Mouse (Mus musculus): ENCODE measurements at regions not wholly inside any gene's neighbourhood (a gene's known extent, or its start where the extent isn't known, plus 50 kb on each side); places are given as distances from the start of the nearest gene placed in this dataset.

DNA sequence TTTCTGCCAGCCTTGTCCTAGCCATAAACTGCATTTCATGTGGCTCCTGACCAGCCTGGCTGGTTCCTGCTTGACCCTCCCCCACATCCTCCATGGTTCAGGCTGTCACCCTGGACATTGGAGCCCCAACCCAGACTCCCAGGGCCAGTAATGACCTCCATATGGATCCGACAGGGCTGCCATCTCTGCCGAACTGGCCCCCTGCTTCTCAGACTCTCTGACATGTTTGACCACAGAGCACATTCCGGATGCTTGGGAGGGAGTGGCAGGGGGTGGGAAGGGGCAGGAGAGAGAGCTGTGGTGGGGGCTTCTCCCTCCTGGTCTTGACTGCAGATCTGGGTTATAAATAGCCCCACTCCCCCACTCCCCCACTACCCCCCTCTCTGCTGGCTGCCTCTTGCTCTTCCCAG, 59.0 kb upstream of the Actrt2 start:
- no peak for DNase-seq

DNA sequence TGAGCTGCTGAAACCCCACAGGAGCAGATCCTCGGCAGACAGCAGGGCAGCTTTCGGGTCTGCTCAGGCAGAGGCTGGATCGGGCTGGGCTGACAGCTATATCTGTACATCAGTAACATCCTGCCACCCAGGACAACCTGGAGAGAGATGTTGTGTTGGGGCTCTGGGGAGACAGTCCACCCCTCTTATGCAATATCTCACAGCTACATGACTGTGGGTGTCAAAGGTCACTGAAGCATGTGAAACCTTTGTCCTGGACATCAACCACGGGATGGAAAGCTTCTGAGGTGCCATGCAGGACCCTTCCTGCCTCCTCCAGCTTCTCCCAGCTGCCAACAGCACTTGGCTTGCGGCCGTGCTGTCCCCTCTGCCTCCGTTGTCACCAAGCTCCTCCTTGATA, 60.3 kb upstream of the Actrt2 start:
- no peak for DNase-seq

DNA sequence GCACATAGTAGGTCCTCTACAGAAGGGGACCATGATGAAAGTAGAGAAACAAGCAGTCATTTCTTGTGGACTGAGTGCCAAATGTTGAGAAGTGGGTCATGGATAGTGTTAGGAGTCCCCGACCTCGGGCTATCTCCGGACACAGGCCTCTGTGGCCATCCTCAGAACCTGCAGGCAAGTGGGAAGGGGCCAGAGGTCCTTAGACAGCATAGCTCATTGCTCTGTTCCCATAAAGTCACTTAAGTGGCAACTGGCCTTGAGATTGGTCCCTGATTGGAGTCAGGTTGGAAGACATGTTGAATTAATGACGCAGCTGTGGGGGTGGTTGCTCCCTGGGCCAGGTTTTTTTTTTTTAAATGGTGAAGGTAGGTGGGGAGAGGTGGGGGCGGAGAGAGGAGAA, 63.0 kb upstream of the Actrt2 start:
- DNase-seq = no peak

DNA sequence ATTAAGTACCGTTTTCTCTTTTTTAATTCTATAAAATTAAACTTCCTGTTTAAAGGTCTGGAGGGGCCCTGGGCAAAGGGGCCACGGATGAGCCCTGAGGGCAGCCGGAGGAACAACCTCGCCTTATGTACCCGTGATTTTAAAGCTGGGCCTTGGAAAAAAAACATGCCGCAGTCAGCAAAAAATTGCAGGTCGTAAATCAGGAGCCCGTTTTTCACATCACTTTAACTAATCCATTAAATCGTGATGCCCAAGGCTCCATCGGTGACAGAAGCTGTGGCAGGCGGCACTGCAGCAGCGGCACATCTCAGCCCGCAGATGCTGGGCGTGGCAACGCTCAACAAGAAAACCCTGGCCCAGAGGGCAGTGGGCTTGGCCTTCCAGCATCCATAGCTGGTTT, 63.7 kb upstream of the Actrt2 start:
- no peak for DNase-seq

DNA sequence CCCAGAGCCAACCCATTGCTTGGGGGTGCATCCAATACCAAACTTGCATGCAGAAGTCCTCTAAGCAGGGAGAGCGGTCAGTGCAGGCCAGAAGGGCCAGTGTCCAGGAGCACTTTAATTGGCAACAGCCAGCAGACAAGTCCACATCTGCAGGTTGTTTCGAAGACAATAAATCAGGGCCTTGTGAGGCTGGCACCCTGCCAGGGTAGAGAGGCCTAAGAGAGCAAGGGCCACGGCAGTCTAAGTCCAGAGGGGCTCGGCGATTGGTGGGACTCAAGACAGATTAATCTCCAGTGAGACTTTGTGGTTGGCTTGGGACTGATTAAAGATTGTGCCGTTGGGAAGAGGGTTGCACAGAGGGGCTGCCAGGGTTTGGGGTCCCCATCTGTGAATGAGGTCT, 68.4 kb upstream of the Actrt2 start:
- DNase-seq = peak in 1 of 2 experiments; percentile 27

DNA sequence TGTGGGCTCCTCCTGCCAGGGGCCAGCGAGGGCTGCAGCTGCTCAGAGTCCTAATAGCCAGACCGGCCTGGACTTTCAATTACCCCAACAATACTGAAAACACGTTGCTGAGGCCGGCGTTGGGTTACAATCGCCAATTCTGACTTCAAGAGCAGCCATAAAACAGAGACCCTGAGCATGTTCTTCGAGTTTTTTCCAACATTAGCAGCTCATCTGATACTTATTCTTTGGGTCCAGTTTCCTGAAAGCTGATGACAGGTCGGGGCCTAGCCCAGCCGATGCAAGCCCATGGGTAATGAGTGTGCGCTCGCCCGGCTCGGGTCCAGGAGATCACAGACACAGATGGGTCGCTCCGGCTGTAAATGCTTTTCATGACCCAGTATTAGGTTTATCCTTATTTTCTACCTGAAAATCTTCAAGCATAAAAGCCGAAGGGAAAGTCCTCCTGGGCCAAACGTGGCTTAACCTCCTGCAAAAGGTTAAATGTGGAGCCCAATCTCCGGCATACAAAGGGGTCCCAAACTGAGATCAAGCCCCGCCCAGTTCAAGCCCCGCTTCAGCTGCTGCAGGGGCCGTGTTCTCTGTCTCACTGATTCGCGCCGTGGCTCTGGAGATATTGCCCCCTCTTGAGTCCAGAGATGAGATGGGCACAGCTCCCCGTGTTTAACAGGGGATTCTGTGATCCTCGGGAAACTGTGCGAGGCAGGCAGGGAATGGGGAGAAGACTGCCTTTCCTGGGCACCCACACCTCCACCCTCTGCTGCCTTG, 73.6 kb upstream of the Actrt2 start:
- no peak for DNase-seq

DNA sequence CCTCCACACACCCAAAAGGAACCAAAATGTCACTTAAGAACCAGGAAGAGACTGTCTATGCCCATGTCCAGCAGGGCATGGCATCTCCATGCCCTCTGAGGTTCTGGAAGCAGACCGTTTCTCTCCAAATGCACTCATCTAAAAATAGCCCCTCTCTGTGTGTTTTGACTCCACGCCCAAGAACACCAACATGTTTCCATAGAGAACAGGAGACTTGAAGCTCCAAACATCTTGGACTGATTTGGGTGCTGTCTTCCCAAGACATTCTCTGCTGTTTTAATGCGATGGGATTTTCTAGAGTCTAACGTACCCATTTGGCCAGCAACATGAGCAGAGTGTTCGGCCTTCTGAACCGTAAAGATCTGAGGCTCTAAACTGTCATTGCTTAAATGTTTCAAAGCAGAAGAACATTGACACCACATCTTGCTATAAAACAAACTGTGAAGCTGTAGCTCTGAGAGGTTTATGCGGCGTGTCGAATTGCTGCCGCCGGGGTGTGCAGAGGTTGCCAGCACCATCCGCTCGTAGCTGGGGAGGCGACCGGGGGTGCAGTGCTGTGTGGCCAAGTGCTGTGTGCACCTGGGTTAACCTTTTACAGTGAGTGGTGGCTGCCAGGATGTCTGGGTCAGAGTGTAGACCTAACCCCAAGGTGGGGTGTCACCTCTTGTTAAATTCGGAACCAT, 78.8 kb upstream of the Actrt2 start:
- DNase-seq = peak; percentile 69 to 70

DNA sequence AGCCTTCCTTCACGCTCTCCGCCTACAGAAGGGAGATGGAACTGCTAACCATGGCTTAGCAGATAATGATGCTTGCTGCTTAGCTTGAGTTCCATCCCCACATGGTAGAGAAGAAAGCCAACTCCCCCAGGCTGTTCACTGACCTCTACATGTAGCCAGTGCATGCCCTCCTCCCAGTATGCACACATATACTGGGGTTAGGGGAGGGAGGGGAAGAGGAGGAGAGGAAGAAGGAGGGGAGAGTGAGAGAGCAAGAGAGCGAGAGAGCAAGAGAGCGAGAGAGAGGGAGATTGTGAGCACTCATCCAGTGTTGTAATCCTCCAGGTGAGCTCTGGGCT, 79.3 kb upstream of the Actrt2 start:
- DNase-seq = no peak

DNA sequence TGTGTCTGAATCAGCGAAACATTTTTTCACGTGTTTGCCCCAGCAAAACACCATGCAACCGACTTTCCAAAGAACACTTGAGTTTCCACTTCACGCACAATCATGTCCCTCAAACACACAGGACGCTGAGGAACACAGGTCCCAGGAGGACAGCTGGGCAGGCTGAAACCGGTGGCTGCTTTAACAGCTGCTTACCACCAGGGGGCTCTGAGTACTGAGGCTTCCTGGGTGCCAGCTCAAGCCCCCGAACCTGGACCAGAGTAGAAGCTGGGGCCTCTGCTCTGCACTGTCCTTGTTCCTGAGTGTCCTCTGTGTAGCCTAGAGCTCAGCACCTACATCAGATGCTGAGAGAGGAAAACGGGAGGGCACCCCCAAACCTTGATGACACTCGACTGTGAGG, 81.5 kb upstream of the Actrt2 start:
- DNase-seq = peak in 1 of 2 experiments; percentile 64

DNA sequence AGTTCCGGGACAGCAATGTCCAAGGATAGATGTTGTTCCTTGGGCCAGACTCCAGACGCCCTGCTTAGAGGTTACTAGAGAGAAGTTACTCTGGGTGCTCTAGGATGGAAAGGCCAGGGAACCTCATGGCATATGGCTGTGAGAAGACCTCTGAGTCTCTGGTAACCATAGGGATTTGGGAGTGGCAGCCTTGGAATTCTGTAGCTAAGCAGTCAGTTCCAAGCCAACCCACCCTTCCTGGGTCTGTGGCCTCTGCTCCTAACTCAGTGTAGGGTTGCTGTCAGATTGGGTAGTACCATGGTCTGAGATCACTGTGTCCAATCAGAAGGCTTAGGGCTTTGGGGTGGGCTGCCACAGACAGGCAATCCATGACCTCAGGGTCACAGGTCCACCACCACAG, 82.3 kb upstream of the Actrt2 start:
- no peak for DNase-seq

DNA sequence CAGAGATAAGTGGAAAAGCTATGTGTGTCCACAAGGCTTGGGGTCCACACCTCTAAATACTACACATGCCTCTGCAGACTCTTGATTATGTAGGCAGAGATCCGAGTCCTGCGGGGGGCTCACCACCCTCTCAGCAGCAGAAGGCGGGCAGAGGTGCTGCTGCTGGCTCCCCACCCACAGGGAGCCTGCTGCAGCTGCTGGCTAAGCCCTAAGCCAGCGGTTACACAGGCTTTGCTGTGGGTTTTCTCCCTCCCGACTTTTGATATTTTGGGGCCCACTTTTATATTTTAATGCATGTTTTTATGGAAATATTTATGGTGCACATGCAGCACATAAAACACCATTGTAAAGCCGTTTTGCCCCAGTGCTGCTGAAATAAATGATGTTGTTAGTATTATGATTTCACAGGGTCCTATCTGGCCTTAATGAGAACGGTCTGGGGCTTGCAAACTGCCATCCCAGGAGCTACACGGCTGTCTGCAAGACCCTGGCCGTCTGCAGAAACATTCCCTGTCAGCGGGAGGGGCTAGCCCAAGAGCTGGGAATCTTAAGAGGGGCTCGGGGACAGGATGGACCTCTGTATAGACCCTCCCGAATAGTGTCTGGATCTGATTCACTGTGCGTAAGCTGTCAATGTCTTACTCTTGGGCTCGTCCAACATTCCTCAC, 82.9 kb upstream of the Actrt2 start:
- DNase-seq = no peak

DNA sequence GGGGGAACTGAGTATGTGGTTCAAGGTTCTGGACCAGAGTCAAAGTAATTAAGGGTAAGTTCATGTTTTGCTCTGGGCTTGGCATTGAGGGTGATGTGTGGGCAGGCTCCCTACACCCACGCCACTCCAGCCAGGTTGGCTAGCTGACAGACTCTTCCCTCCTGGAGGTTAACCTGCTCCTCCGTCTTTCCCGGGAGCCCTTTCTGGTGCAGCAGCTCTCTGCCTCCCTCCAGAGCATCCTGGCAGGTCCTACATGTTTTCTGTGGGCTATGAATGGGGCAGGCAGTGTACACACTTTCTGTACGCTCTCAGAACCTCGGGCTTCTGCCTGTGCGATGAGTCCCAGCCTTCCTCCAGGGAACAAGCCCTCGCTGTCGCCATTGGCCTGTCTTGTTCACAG, 82.8 kb upstream of the Ttc34 start:
- peak; percentile 13 to 29 for DNase-seq

DNA sequence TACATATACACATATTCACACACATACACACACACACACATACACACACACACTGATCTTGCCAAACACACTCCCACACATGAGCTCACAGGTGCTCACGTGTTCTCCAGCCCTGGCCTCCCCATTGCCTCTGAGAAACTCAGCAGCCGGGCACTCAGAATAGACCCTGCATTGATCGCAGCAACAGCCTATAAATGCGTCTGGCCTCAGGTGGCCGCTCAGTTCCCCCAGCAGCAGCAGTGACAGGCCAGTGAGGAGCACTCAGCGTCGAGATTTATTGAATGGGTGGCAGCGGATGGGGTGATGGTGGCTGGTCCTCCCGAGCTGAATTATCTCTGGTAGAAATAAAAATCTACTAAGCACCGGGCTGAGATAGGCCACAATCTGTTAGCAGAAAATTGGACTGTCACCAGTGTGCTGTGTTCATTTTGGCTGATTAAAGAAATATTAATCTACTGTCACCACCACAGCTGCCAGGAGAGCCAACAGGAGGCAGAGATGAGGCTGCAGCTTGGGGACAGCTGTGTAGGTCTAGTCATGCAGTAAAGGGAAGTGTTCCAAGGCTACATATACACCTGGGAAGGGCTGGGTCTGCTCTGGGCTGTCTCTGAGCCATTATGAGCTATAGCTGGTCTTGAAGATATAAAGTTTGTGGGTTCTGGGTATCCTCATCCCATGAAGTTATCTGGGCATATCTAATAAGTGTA, 80.4 kb upstream of the Ttc34 start:
- DNase-seq = no peak

DNA sequence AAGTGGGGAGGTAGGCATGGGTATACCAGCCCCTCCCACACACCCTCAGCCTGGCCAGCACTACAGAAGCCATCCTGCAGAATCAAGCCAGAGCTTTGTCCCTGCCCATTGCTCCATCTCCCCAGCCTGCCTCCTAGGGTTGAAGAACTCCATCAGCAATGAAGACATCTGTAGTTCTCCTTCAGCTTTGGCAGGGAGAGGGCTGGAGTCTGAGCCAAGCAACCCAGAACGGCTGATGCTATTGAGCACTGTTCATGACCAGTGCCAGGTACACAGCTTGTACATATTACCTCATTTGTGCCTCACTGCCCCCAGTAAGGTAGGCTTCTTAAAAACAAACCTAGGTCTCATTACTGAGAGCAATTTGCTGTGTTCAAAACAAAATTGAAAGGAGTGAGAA, 77.4 kb upstream of the Ttc34 start:
- no peak for DNase-seq

DNA sequence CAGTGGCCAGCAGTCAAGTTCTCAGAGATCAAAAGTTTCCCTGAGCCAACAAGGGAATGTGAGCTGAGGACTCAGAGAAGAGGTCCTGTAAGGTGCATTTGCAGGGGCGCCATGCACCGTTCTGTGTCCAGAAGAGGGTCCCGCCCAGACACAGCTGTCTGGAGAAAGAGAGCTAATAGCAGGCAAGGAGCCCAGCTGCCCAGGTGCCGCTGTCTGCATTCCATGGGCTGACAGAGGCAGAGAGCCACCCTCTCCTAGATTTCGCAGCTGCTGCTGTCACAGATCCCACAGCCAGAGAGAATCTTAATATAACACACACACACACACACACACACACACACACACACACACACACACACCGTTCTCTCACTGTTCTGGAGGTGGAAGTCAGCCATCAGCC, 73.0 kb upstream of the Ttc34 start:
- DNase-seq = no peak

DNA sequence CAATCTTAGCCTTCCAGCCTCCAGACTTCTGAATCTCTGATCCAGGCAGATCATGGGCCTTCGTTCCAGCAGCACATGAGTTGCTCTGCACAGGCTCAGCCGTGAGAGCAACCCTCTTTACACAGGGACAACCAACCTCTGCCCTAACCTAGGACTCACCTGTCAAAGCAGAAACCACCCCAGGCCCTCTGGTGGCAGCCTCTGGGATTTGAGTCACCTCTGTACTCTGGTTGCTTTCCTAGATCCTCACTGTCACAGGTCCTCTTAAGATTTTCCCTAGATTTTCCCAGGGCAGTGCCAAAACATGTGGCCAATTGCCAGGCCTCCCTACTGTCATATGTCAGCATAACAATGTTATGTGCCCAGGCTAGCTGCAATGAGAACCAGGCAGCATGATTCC, 71.1 kb upstream of the Ttc34 start:
- DNase-seq = peak; percentile 33 to 81

DNA sequence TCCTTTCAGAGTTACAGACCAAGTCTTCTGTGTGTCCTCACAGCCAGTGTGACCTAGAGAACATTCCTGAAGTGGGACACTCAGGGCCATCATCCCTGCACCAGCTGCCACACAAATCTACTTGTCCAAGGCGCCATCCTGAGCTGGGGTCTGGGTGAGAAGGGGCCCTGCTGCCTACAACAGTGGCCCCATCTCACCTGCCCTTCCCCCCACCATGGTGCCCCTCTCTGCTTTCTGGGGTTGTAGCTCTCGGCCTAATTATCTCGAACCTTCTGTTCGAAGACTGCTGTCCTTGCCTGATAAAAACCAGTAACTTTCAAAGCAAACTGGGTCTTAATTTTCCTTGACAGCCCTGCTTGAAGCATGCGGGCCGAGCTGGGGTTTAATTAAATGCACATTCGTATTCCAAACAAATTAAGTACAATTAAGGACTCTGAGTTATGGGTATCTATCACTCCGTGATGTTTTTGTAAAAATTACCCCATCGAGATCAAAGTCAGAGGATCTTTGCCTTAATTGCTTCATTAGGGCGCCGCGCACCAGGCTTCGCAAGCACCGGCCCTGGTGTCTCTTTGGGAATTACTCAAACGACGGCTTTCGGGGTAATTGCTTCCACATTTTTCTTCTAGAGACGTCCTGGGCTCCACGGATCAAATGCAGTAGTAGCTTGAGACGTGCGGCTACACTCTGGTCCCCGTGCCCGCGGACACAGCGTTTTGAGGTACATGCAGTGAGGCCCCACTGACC, 65.8 kb upstream of the Ttc34 start:
- no peak for DNase-seq

DNA sequence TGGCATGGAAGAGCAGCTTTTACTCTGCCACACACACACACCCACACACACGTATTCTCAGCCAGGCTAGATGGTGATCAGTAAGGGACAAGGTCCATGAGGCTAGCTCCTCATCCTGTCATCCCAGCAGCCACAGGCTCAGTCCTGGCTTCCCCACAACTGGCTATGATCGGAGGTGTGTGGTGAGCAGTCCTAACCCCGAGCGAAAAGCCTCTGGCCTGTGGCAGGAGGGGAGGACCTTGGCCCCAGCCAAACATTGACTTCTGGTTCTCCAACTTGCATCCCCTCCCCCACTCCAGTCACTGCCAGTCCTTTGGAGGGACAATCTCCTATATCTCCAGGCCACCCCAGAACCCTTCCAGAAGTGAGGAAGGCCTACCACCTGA, 65.2 kb upstream of the Ttc34 start:
- peak in 1 of 2 experiments; percentile 43 for DNase-seq

DNA sequence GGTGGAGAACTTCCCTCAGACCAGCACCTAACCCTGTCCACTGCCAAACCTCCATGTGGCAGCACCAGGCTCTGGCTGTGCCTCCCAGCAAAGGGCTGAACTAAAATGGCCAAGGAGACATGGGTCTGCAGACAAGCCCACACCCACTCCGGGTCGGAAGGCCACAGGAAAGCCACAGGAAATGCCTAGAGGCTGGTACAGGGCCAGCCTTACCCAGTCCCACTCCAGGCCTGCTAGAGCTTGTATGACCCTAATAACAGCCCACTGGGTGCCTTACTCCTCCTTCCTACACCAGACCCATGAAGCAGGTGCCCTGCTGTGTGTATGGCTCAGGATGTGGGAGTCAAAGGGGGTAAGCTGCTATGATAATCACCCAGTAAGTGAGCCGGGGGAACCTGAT, 63.4 kb upstream of the Ttc34 start:
- DNase-seq = no peak

DNA sequence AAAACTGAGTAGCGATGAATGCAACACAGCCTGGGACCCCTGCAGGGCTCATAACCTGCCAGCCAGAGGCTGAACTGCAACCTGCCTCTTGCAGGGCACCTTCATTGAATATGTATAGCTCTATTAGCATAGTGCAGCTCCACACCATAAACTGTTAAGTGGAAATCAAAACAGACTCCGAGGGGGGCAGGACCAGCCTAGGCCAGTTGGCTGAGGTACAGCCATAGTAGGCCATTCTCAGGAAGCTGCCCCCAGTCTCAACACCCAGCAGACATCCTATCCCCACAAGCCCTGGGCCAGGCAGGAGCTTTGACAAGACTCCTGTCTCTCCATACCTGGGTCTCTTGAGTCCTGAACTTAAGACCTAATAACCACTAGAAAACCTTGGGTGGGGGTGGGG, 62.9 kb upstream of the Ttc34 start:
- peak in 1 of 2 experiments; percentile 30 for DNase-seq

DNA sequence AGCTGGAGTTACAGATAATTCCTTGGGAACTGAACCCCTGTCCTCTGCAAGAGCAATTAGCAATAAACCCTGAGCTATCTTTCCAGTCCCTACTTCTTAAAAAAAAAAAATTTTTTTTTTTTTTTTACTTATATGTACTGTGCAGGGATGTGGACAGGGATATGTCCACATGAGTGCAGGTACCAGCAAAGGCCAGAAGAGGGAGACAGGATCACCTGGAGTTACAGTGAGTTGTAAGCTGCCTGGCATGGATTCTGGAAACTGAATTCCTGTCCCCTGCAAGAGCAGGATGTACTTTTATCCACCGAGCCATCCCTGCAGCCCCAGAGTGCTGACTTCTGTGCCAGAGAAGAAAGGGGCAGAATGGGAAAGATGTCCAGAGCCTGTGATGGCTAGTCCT, 58.4 kb upstream of the Ttc34 start:
- DNase-seq = peak in 1 of 2 experiments; percentile 20

DNA sequence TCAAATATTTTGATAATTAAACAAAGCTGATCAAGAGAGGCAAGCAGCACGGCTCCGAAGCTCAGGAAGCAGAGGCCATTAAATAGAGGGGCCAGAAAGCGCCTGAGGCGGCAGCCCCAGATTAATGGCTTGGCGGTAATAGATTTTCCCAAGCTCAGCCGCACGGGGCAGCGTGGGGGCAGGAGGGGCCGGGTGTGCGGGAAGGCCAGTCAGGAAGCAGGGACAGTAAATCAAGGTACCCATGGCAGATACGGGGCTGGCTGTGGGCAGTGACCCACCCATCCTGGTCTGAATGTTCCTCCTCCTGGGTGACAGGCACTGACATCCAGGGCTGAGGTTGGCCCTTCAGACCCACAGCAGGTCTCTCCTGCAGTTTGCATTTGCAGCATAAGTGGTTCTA, 55.9 kb upstream of the Ttc34 start:
- peak; percentile 36 to 65 for DNase-seq

DNA sequence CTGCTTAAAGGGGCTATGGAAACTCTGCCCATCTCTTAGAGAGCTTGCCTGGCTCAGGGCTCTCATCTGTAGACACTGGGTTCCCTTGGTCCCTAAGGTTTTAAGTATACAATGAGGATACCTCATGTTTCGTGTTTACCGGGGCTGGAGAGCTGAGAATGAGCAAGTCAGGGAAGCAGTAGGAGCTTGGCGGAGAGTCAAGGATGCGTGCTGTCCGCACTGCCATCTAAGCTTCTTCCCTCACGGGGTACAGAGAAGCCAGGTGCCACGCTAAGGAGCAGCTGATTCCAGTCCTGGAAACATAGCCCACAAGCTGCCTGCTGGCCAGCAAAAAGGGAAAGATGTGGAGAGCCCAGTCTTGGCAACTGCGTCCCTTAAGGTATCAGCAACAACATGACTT, 55.0 kb upstream of the Ttc34 start:
- no peak for DNase-seq

Measured in kidney, postnatal 36 days (tissue).